9 mouse cellular contexts compared by ENCODE assay signal in genomic region chr2:58906814-58907516, GRCm38 (mm10). TPM values are rescaled to one million over a fixed set of nuclear protein-coding genes. Genes with fewer than 3 reads are reported as not detected.
DNase-seq lines count a peak whose midpoint lies in the region; ATAC-seq lines count a peak whose summit lies in the region.
"Had no signal": no experiment of that assay in that cellular context is flagged by ENCODE, and none has a peak within 500 bp of the region (broad histone marks: within the 10 kb centered on the region; RNA-seq: fewer than 3 reads in every experiment).

No protein-coding gene starts in this region.

- H3K4me2 ChIP-seq in neural tube, embryonic 11.5 days (ENCODE audit: low read depth): no peak overlapping the region
- H3K4me2 ChIP-seq in neural tube, embryonic 15.5 days: no peak overlapping the region
- H3K4me2 ChIP-seq in heart, embryonic 12.5 days: peak overlapping the region; percentile 67

- 0 out of 2 replicates have a peak, but pooled peaks have one; percentile 48 for ATAC-seq in neural tube, embryonic 11.5 days (ENCODE audit: insufficient read depth, low FRiP score, low TSS enrichment)
- no peak for ATAC-seq in neural tube, embryonic 15.5 days (ENCODE audit: low FRiP score)
- ATAC-seq in heart, embryonic 12.5 days (ENCODE audit: insufficient number of reproducible peaks, low FRiP score): no peak

- no peak for DNase-seq in neural tube, embryonic 11.5 days (ENCODE audit: low spot score)
- DNase-seq in lung, postnatal 10 days: peak; percentile 22
- peak; percentile 23 for DNase-seq in thymus, postnatal 14 days
- DNase-seq in gastrocnemius, postnatal 25 days: no peak
- DNase-seq in frontal cortex, postnatal 36 days (ENCODE audit: low spot score in 2 of 2): no peak
- no peak for DNase-seq in frontal cortex, postnatal 10 days (ENCODE audit: low spot score in 2 of 2)

- no peaks in the 10 kb centered on the region for H3K9me3 ChIP-seq in neural tube, embryonic 11.5 days (ENCODE audit: control insufficient read depth, low read length)
- H3K9me3 ChIP-seq in neural tube, embryonic 15.5 days (replicated peaks): no peaks in the 10 kb centered on the region
- no peaks in the 10 kb centered on the region for H3K9me3 ChIP-seq in heart, embryonic 12.5 days (replicated peaks)

- no peaks in the 10 kb centered on the region for H3K27me3 ChIP-seq in neural tube, embryonic 11.5 days (ENCODE audit: control insufficient read depth, insufficient read depth, low read length)
- no peaks in the 10 kb centered on the region for H3K27me3 ChIP-seq in neural tube, embryonic 15.5 days (replicated peaks)
- no peaks in the 10 kb centered on the region for H3K27me3 ChIP-seq in heart, embryonic 12.5 days (replicated peaks)

- H3K36me3 ChIP-seq in neural tube, embryonic 11.5 days (ENCODE audit: control insufficient read depth, insufficient read depth, low read length): no peaks in the 10 kb centered on the region
- H3K36me3 ChIP-seq in neural tube, embryonic 15.5 days: no peaks in the 10 kb centered on the region
- no peaks in the 10 kb centered on the region for H3K36me3 ChIP-seq in heart, embryonic 12.5 days

- no peak overlapping the region for H3K27ac ChIP-seq in neural tube, embryonic 11.5 days (ENCODE audit: low read depth, low read length)
- H3K27ac ChIP-seq in neural tube, embryonic 15.5 days (replicated peaks): no peak overlapping the region
- H3K27ac ChIP-seq in heart, embryonic 12.5 days (ENCODE audit: poor library complexity, severe bottlenecking): no peak overlapping the region

- no peak overlapping the region for H3K4me3 ChIP-seq in neural tube, embryonic 11.5 days (ENCODE audit: low read depth, low read length)
- no peak overlapping the region for H3K4me3 ChIP-seq in neural tube, embryonic 15.5 days (replicated peaks)
- H3K4me3 ChIP-seq in heart, embryonic 12.5 days: peak overlapping the region; percentile 13; the same call in 1 of the 2 replicates

- WGBS in neural tube, embryonic 11.5 days: 44% methylated on average over 14 of the region's 14 CpGs
- 37% methylated on average over 14 of the region's 14 CpGs for WGBS in neural tube, embryonic 15.5 days
- 30% methylated on average over 14 of the region's 14 CpGs for WGBS in heart, embryonic 12.5 days

- H3K4me1 ChIP-seq in neural tube, embryonic 11.5 days (ENCODE audit: control insufficient read depth, insufficient read depth, low read length): no peaks in the 10 kb centered on the region
- H3K4me1 ChIP-seq in neural tube, embryonic 15.5 days: no peaks in the 10 kb centered on the region
- peaks cover 18% of the 10 kb centered on the region for H3K4me1 ChIP-seq in heart, embryonic 12.5 days (replicated peaks)

- H3K9ac ChIP-seq in neural tube, embryonic 11.5 days (ENCODE audit: low read length): no peak overlapping the region
- no peak overlapping the region for H3K9ac ChIP-seq in neural tube, embryonic 15.5 days (replicated peaks)
- H3K9ac ChIP-seq in heart, embryonic 12.5 days: no peak overlapping the region

RNA-seq across cellular contexts. Expression of gene Gm11099, which starts 47.7 kb away (rescaled TPM):
- not detected in 2 replicates for polyA plus RNA-seq in neural tube, embryonic 11.5 days (2014; fragmentation: Nextera tagmentation; extraction: Ambion mirVana)
- not detected in 2 replicates for polyA plus RNA-seq in neural tube, embryonic 15.5 days (2015; fragmentation: Nextera tagmentation; extraction: Ambion mirVana)
- polyA plus RNA-seq in heart, embryonic 12.5 days (2016; fragmentation: Nextera tagmentation; extraction: Ambion mirVana): not detected in 2 replicates
- total RNA-seq in gastrocnemius, postnatal 25 days (2021): not detected
- polyA plus RNA-seq: large intestine, adult 2 months had no signal

Comparison
In these comparisons a context has a peak if more than half of its experiments do, and no peak if none do; other contexts are left out.
1. DNase-seq: peak in lung, postnatal 10 days (single experiment) and thymus, postnatal 14 days (single experiment); none in neural tube, embryonic 11.5 days (single experiment), gastrocnemius, postnatal 25 days (single experiment), frontal cortex, postnatal 36 days (0 of 2) and frontal cortex, postnatal 10 days (0 of 2).